Mouse (Mus musculus) adrenal gland (tissue): Measurements from ENCODE around the gene Ppp2r5a.

Experiments
- intact Hi-C: fragments of 180-260 bp; cut with DNase I; formaldehyde crosslinking; loops from one replicate; pipeline ENCODE4 v1.15.1; 2025

Gene Ppp2r5a

DNA sequence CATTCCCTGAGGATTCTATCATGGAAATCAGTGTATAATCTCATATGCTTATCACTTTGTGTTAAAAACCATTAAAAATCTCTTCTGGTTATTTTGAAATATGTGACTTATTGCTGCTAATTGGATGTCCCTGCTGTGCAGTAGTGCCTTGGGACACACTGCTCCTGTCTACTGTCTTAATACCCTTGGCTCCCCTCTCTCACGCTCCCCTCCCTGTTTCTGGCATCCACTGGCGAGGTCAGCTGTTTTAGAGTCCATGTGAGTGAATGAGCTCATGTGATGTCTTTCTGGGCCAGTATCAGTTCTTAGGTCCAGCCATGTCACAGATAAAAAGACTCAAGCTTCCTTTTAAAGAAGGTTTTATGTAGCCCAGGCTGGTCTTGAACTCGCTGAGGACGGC, 72.7 kb downstream of the Ppp2r5a start:
- intact Hi-C loops: no loop called here

DNA sequence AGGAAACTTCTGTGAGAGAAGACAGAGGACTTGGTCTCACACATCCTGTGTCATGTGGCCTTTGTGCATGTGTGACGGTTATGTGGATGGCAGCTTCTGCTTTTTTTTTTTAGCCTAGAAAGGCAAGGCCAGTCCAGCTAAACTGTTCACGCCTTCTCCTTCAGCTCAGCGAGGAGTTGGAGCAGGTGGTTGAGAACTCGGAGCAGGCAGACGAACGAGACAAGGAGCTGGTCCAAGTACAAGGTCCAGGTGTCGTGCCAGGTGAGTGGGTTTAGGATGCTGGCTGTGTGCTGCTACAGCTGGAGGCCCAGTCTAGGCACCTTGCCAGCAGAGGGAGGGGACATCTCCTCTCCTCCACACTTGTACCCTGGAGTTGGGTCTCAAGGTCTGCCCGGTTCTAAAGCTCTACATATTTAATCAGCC, 75.0 kb downstream of the Ppp2r5a start:
- intact Hi-C loops: no loop called here

DNA sequence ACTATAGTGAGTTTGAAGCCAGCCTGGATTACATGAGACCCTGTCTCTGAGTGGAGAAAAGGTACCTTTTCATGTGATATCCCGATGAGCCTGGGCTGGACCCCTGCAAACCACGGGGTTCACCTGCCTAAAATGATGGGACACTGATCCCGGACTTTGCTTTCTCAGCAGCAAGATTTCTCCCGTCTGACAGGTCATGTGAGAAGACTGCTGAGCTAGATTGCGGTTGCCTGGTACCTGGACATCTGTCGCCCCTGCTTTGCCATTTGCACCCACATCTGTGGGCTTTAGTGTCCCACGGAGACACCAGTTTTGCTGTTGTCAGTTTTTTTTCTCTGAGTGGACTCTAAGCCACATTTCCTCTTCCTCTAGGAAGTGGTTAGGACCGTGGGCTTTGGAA, 75.8 kb downstream of the Ppp2r5a start:
- intact Hi-C loops: no loop called here

DNA sequence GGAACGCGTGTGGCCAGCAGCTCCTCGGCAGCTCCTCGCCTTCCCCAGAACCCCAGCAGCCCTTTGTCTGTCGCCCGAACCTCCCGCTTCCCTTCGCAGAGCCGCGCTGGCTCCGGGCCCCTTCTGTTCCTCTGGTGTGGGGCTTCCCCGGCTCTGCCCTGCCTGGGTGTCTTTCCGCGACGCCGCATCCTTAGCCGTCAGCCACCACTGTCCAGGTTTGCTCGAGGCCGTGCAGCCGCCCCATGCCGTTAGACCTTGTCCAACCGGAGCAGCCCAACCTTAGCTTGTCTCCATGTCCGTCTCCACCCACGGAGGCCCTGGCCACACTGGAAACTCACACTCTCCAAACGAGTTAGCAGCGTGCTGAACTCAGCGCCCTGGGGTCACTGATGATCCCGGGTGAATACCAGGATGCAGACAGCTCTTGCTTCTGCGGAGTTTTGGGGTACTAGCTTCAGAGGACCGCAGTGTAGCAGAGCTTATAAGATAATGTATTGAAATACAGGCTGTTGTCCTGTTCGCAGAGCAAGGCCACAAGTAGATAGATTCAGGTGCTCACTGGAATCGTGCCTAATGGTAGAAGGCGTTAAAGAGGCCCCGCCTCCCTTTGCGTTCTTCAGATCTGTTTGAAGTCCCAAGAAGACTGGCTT, 76.7 kb downstream of the Ppp2r5a start:
- intact Hi-C loops: no loop called here

DNA sequence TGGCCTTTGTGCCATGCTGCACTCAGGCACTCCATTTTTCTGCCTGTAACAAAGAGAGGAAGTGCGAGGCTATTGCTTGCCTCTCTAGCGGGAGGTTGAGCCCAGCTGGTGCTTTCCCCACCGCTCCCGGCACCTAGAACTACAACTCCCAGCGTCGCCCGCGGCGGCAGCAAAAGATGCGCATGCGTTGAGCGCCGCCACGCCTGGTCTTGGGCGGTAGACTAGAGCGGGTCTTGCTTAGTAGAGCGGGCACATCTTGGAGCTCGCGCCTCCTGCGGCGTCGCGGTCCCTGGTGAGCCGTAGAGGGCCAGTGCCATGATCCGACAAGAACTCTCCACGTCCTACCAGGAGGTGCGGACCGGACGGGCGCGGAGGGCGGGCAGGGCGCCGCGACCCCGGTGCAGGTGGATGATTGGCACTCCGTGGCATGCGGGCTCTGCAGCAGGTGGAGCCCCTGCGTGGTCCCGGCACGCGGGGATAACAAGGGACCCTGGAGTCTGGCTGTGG, 77.3 kb downstream of the Ppp2r5a start, which contains the start of gene Tmem206:
Gene Tmem206 (plus strand): TSS at position 187 of the 507 bp plus-strand sequence.
- intact Hi-C loops: no loop called here

DNA sequence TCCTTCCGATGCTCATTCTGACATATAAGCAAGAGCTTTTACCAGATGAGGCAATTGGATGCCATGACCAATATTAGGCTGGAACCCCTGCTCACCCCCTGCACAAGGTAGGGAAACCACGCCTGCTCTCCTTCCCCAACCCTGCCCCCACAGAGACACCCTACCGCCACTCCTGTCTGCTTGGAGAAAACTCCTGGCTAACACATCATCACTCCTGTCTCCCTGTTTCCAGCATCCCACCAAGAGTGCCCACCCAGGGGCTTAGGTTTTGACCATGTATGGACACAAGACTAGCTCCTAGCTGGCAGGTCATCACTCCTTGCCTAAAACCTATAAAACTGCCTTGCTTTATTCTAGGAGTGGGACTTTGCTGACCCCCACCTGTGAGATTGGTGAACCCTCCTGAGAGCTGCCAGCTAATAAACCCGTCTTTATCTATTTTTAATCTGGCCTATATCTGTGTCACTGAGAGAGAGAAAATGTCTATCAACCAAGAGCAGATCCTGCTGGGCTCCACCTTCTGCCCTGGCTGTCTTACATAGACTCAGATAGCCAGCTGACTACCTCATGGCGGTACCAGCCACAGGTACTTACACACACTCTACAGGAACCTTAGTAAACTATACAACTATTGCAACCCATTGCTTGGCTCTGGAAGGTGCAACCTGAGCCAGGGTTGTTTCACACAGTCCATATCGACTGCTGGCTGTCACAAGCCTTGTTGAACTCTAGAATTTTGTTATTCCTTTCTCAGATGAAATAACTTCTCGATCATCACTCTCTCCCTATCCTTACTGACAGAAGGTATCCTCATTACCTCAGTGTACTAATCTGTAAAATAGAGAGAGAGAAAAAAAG, 78.1 kb downstream of the Ppp2r5a start:
- intact Hi-C loops: no loop called here

DNA sequence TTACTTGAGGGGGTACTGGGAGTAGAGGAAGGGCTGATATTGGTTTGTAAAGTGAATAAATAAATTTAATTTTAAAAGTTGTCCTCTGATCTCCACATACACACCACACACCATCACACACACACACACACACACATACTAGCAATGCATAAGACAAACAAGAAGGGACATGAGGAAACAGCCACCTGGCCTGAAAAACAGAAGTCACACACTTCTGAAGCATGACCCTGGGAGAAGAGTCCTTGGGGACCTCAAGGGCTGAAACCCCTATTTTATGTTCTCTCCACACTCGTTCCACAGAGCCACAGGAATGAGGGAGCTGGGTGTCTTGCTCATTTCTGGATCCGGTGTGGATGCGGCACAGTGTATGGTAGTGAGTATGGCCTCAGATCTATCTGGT, 79.7 kb downstream of the Ppp2r5a start:
- intact Hi-C loops: no loop called here

DNA sequence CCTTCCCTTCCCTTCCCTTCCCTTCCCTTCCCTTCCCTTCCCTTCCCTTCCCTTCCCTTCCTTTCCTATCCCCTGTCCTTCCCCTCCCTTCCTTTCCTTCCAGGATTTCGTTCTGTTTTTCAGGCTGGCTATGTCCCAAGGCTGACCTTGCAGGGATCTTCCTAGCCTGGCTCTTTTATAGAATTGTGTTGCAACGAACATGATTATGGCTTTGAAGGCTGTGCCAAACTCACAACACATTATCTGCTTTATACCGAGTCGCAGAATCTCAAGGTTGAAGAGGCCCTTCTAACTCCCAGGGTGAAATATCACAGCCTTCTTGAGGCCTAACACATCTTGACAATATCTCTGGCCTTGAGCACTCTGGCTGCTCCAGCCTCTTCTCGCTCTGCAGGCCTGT, 84.4 kb downstream of the Ppp2r5a start:
- intact Hi-C loops: no loop called here

DNA sequence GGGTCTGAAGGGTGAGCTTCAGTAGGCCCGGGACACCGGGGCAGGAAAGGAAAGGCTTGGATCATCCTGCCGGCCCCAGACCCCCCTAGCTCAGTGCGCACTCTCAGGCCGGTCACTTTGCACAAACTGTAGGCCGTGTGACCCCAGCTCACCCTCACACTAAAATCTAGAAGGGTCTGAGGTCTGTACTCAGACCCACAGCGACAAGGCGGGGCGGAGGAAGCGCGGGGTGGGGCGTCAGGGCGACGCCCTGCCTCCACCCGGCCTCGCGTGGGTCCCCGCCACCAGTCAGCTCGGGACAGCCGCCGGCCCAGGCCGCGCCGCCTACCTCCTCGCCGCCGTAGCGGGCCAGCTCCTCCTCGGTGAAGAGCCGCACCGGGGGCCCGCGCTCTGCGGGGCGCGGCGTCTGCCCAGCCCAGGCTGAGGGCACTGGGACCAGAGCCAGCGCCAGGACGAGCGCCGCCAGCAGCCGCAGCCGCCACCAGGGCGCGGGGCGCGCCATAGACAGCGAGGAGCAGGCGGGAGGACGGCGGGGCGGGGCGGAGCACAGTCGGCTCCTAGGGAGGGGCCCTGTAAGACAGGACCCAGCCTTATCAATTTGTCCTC, 85.4 kb downstream of the Ppp2r5a start, which contains the start of gene Nenf:
Gene Nenf (minus strand): TSS at position 604 of the 606 bp plus-strand sequence.
- intact Hi-C loops: no loop called here

DNA sequence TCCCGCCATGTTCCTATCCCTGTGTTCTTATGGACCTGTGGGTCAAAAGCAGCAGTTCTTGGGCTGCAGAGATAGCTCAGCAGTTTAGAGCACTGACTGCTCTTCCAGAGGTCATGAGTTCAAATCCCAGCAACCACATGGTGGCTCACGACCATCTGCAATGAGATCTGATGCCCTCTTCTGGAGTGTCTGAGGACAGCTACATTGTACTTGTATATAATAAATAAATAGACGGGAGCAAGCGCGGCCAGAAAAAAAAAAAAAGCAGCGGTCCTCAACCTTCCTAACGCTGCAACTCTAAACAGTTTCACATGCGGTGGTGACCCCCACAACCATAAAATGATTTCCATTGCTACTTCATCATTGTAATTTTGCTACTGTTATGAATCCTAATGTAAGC, 86.3 kb downstream of the Ppp2r5a start:
- intact Hi-C loops: no loop called here

DNA sequence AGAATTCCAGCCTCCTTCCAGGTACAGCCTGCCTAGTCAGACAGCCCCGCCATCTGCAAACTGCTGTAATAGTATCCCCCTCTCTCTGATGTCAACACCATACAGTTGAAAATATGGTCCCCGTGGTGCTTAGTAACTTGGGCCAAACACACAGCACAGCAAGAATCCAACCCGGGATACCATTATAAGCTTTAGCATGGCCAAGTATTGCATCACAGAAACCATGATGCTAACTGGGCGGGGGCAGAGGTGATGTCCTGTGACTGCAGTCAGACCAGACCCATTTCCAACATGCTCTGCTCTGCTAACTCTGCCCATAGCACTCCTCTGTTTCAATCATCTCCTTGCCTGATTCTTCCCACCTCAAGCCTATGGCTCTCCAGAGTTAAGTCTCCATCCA, 89.1 kb downstream of the Ppp2r5a start:
- intact Hi-C loops: loop anchor here (5.0 kb wide), 3 partner anchors 38 to 253 kb away; no protein-coding TSS in a partner anchor

DNA sequence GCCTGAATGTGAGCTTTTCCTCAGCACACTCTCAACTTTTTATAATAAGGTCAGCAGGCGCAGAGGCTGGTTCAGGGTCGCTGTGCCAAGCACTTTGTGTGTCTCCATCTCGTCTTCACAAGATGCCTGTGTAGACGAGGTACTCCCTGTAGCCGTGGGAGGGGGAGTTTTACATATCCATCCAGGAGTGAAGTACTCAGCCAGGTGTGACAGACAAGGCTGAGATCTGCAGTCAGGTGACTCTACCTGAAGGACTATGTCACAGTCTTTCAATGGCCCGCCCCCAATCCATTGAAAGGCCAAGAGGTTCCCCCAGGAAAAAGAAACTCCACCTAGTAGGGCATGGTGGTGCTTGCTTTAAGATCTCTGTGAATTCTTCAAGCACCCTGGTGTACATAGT, 89.9 kb downstream of the Ppp2r5a start:
- intact Hi-C loops: loop anchor here (5.0 kb wide), 3 partner anchors 39 to 254 kb away; no protein-coding TSS in a partner anchor

DNA sequence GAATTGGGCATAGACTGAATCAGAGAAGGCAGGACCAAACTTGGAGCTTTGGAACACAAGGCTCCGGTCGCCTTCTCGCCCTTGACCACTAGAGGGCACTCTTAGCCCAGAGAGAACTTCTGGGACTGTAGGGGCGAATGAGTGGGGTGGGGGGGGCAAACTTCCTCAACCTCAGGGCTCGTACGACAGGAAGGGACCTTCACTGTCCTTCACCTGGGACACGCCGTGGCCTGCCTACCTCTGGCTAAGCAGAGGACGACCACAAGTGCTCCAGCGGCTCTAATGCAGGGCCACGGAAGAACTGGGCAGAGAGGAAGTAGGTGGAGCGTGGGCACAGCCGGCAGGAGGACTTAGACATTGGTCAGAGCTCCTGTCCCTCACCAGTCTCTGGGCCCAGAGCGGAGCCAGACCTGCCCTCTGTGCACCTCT, 90.5 kb downstream of the Ppp2r5a start:
- intact Hi-C loops: loop anchor here (5.0 kb wide), 3 partner anchors 40 to 255 kb away; no protein-coding TSS in a partner anchor

DNA sequence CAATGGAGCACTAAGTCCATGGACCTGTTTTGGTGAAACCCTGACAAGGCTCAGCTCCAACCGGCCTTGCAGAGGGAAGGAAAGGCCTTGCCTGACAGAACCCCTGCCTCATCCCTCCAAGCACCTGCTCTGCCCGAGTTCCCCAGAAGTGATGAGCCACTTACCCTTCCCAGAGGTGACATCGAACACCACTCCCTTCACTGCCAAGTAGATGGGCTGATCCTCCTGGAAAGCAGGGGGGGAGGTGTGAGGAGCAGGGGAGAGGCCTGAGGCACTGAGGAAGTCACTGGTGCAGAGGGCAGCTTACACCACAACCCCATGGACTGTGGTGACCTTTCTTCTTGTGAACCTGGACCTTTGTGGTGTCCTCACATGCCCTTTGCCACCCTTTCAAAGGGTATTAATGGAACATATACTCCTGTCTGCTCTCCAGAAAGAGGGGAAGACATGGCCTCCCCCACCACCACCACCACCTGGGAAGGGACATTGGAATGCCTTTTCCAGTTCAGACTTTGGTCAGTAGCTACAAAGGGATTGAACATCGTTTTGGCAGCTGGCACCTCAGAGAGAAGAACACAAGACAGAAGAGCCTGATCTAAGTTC, 91.7 kb downstream of the Ppp2r5a start:
- intact Hi-C loops: loop anchor here (5.0 kb wide), 3 partner anchors 41 to 256 kb away; no protein-coding TSS in a partner anchor

DNA sequence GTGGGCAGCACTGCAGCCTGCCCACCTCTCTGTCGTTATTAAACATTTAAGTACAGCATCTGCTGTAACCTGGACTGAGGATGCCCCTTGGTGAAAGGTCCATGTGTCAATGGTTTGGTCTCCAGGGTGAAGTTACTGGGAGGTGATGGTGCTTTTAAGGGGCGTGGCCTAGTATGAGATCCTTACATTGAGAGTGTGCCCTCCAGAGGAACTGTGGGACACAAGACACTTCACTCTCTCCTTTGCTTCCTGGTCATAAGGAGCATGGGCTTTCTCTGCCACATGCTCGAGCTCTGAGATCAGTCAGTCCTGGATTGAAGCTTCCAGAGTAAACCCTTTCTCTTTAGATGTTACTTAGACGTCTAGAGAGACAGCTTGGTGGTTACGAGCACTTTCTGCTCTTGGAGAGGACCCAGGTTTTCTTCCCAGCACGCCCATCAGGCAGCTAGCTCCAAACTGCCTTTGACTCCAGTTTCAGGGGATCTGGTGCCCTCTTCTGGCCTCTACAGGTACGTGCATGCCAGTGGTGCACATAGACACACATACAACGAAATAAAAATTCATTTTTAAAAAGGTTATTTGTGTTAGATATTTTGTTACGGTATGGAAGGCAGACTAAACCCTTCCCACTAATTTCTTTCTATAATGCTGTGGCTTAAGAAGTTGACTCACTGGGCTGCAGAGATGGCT, 95.2 kb downstream of the Ppp2r5a start:
- intact Hi-C loops: no loop called here

DNA sequence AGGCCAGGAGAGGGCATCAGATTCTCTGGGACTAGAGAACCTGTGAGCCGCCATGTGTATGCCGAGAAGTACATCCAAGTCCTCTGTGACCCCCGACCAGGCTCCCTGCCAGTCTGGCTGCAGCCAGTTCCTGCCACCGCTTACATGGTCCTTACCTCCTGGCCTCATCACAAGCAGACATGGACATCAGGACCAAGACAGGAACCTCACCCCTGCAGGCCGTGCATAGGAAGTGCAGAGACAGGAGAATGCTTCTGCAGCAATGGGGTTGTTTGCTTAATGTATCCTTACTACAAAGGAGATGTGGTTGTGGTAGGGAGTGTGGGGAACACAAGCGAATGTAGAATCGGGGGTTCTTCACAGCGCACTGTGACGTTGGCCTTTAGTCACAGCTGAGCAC, 96.8 kb downstream of the Ppp2r5a start:
- intact Hi-C loops: no loop called here

DNA sequence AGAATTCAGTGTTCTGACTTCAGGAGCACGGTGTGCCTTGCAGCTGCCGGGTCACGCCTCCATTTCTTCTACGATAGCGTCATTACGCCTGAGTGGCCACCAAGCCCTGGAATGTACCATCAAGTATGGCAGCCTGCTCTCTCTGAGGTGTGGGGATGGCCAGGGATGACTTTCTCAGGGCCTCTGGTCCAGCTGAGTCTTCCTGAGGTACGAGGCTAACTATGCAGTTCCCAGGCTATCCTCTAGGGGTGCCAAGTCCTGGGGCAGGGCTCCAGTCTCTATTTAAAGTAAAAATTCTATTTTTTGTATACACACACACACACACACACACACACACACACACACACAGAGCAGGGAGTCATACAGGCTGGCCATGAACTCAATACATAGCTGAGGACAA, 97.5 kb downstream of the Ppp2r5a start:
- intact Hi-C loops: no loop called here

DNA sequence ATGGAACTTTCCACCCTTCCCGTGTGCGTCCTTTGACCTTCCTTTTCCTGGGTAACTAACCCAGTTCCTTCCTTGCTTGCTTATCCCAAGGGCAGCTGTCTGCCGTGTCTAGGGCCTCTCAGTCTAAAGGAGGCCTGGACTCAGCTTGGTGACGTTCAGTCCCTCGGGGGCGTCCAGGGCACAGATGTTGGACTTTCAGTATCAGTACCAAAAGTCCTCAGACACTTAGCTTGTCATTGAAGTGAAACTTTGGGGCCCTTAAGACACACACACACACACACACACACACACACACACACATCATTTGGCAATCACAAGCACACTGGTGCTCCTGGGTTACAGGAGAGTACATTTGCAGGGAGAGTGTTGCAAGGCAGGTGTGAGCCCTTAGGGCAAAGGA, 98.9 kb downstream of the Ppp2r5a start:
- intact Hi-C loops: no loop called here

DNA sequence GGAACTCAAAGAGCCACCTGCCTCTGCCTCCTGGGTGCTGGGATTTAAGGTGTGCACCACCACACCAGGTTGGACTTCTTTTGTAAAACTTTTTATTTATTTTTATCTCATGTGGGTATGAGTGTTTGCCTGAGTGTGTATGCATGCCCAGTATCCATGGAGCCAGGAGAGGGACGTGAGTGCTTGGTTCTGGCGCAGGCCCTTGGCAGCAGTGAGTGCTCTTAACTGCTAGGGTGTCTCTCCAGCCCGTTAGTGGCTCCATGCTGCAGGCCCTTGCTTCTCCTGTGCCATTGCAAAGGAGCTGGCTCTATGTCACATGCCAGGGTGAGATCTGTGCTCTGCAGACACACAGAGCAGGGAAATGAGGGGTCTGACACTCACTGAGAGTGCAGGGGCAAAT, 99.3 kb downstream of the Ppp2r5a start:
- intact Hi-C loops: no loop called here
